Mouse (Mus musculus): ENCODE results near the gene Sult1b1.

DNA sequence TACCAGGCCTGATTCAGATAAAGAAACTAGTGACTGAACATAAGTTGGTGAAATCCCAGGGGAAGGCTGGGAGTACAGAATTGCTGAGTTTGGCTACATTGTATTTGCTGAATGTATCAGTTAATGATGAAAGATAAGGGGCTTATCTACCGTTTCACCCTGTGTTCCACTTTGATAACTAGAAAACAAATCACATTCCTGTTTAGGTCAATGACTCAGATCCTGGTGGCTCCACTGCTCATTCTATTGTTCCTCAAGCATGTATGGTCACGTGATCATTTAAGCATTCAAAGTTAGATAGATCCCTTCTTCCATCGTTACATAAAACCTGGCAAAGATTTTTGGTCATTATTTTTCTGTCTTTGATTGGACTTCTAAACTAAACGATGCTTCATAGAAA lies 24.5 kb upstream of the Sult1b1 start:
- TF ChIP-seq POLR2A (IDR thresholded peaks at IDR 0.05; ENCODE audit: extremely low read depth, insufficient read depth, low read length) (no peak), CTCF (IDR thresholded peaks at IDR 0.05; ENCODE audit: extremely low read depth, insufficient read depth, low read length) (no peak)
